In genomic region chr3:104943333-104943732, GRCm38 (mm10) we compare ENCODE assay signal across 13 mouse cellular contexts. TPM values are rescaled to one million over a fixed set of nuclear protein-coding genes. Genes with fewer than 3 reads are reported as not detected.
A peak's percentile ranks its signal among the peaks of the same experiment; 100 is the strongest.
DNase-seq lines count a peak whose midpoint lies in the region; ATAC-seq and TF ChIP-seq lines count a peak whose summit lies in the region.
"Had no signal": no experiment of that assay in that cellular context is flagged by ENCODE, and none has a peak within 500 bp of the region (broad histone marks: within the 10 kb centered on the region; RNA-seq: fewer than 3 reads in every experiment).

No protein-coding gene starts in this region.

- no peak overlapping the region for H3K4me2 ChIP-seq in hindbrain, embryonic 16.5 days (ENCODE audit: low read length)
- H3K4me2 ChIP-seq in midbrain, embryonic 14.5 days (ENCODE audit: low read length) = no peak overlapping the region
- H3K4me2 ChIP-seq in heart, postnatal 0 days (ENCODE audit: low read depth, low read length) = no peak overlapping the region
- H3K4me2 ChIP-seq in stomach, postnatal 0 days (replicated peaks; ENCODE audit: low read depth) = no peak overlapping the region
- H3K4me2 ChIP-seq: midbrain, embryonic 15.5 days had no signal

- no peak overlapping the region for H3K4me3 ChIP-seq in hindbrain, embryonic 10.5 days
- no peak overlapping the region for H3K4me3 ChIP-seq in hindbrain, embryonic 16.5 days (ENCODE audit: low read length)
- no peak overlapping the region for H3K4me3 ChIP-seq in midbrain, embryonic 10.5 days
- H3K4me3 ChIP-seq in midbrain, embryonic 14.5 days (replicated peaks; ENCODE audit: low read depth, low read length) = no peak overlapping the region
- no peak overlapping the region for H3K4me3 ChIP-seq in heart, postnatal 0 days (ENCODE audit: low read depth, low read length)
- no peak overlapping the region for H3K4me3 ChIP-seq in stomach, postnatal 0 days (ENCODE audit: low read depth, low read length)
- H3K4me3 ChIP-seq: midbrain, embryonic 15.5 days had no signal

- no peak for DNase-seq in hindbrain, embryonic 10.5 days (ENCODE audit: low spot score)
- DNase-seq in midbrain, embryonic 10.5 days (ENCODE audit: low spot score) = no peak
- DNase-seq in midbrain, embryonic 14.5 days = no peak
- no peak for DNase-seq in heart, postnatal 0 days (ENCODE audit: low spot score)
- DNase-seq in stomach, postnatal 0 days (ENCODE audit: low spot score) = no peak
- DNase-seq in thymus, postnatal 10 days (ENCODE audit: low spot score in 2 of 2) = no peak
- DNase-seq: layer of hippocampus, adult 9-11 months; left cerebral cortex, postnatal 4 days; right cerebral cortex, postnatal 25 days had no signal

- H3K9me3 ChIP-seq in hindbrain, embryonic 10.5 days = no peaks in the 10 kb centered on the region
- no peaks in the 10 kb centered on the region for H3K9me3 ChIP-seq in hindbrain, embryonic 16.5 days (ENCODE audit: control insufficient read depth, low read length)
- H3K9me3 ChIP-seq in midbrain, embryonic 10.5 days (replicated peaks) = no peaks in the 10 kb centered on the region
- H3K9me3 ChIP-seq in midbrain, embryonic 14.5 days (ENCODE audit: control insufficient read depth, low read length) = no peaks in the 10 kb centered on the region
- H3K9me3 ChIP-seq in heart, postnatal 0 days (replicated peaks; ENCODE audit: control insufficient read depth, low read length) = no peaks in the 10 kb centered on the region
- no peaks in the 10 kb centered on the region for H3K9me3 ChIP-seq in stomach, postnatal 0 days (ENCODE audit: control insufficient read depth, low read length)
- H3K9me3 ChIP-seq: midbrain, embryonic 15.5 days had no signal

- 35% methylated on average over 8 of the region's 8 CpGs for WGBS in hindbrain, embryonic 10.5 days
- WGBS in hindbrain, embryonic 16.5 days = 49% methylated on average over 8 of the region's 8 CpGs
- WGBS in midbrain, embryonic 10.5 days = 30% methylated on average over 8 of the region's 8 CpGs
- WGBS in midbrain, embryonic 14.5 days = 41% methylated on average over 8 of the region's 8 CpGs
- WGBS in heart, postnatal 0 days = 28% methylated on average over 8 of the region's 8 CpGs
- 50% methylated on average over 8 of the region's 8 CpGs for WGBS in stomach, postnatal 0 days

- no peak for TF ChIP-seq CTCF in heart, postnatal 0 days (IDR thresholded peaks at IDR 0.05; ENCODE audit: low read depth)
- TF ChIP-seq CTCF in stomach, postnatal 0 days (IDR thresholded peaks at IDR 0.05; ENCODE audit: low read depth) = no peak

- peaks cover 29% of the 10 kb centered on the region for H3K4me1 ChIP-seq in hindbrain, embryonic 10.5 days (replicated peaks)
- H3K4me1 ChIP-seq in hindbrain, embryonic 16.5 days (ENCODE audit: control insufficient read depth, insufficient read depth, low read depth, low read length) = no peaks in the 10 kb centered on the region
- peaks cover 35% of the 10 kb centered on the region for H3K4me1 ChIP-seq in midbrain, embryonic 10.5 days
- 0 out of 2 replicates have a peak, but pooled peaks cover 7% of the 10 kb centered on the region for H3K4me1 ChIP-seq in midbrain, embryonic 14.5 days (ENCODE audit: control insufficient read depth, insufficient read depth, low read length)
- peaks cover 15% of the 10 kb centered on the region; the same call in 1 of the 2 replicates for H3K4me1 ChIP-seq in heart, postnatal 0 days (ENCODE audit: control insufficient read depth, insufficient read depth)
- H3K4me1 ChIP-seq in stomach, postnatal 0 days (replicated peaks; ENCODE audit: control insufficient read depth, insufficient read depth) = no peaks in the 10 kb centered on the region

- ATAC-seq in hindbrain, embryonic 16.5 days = no peak
- no peak for ATAC-seq in midbrain, embryonic 14.5 days (ENCODE audit: low FRiP score, low TSS enrichment)
- ATAC-seq in heart, postnatal 0 days (ENCODE audit: insufficient read depth, low read depth) = peak; percentile 81
- ATAC-seq in stomach, postnatal 0 days (ENCODE audit: low FRiP score, low TSS enrichment) = 0 out of 2 replicates have a peak, but pooled peaks have one; percentile 28
- ATAC-seq: lung, postnatal 0 days; midbrain, embryonic 15.5 days had no signal

- H3K9ac ChIP-seq in hindbrain, embryonic 16.5 days (ENCODE audit: low read depth, low read length) = no peak overlapping the region
- H3K9ac ChIP-seq in midbrain, embryonic 14.5 days (replicated peaks; ENCODE audit: low read length) = no peak overlapping the region
- no peak overlapping the region for H3K9ac ChIP-seq in heart, postnatal 0 days (replicated peaks; ENCODE audit: low read depth, low read length)
- H3K9ac ChIP-seq in stomach, postnatal 0 days (ENCODE audit: low read length) = no peak overlapping the region
- H3K9ac ChIP-seq: midbrain, embryonic 15.5 days had no signal

- no peaks in the 10 kb centered on the region for H3K27me3 ChIP-seq in hindbrain, embryonic 10.5 days (ENCODE audit: insufficient read depth, poor library complexity, severe bottlenecking)
- no peaks in the 10 kb centered on the region for H3K27me3 ChIP-seq in hindbrain, embryonic 16.5 days (replicated peaks; ENCODE audit: control insufficient read depth, insufficient read depth, low read length)
- 0 out of 2 replicates have a peak, but pooled peaks cover 4% of the 10 kb centered on the region for H3K27me3 ChIP-seq in midbrain, embryonic 10.5 days (ENCODE audit: low read depth, poor library complexity, severe bottlenecking)
- H3K27me3 ChIP-seq in midbrain, embryonic 14.5 days (ENCODE audit: control insufficient read depth, insufficient read depth, low read length) = no peaks in the 10 kb centered on the region
- H3K27me3 ChIP-seq in heart, postnatal 0 days (ENCODE audit: control insufficient read depth, insufficient read depth, low read length) = no peaks in the 10 kb centered on the region
- no peaks in the 10 kb centered on the region for H3K27me3 ChIP-seq in stomach, postnatal 0 days (ENCODE audit: control insufficient read depth, insufficient read depth, low read length)
- H3K27me3 ChIP-seq: midbrain, embryonic 15.5 days had no signal

- peaks cover 62% of the 10 kb centered on the region for H3K36me3 ChIP-seq in hindbrain, embryonic 10.5 days
- H3K36me3 ChIP-seq in hindbrain, embryonic 16.5 days (ENCODE audit: control insufficient read depth, insufficient read depth, low read length) = 0 out of 2 replicates have a peak, but pooled peaks cover 3% of the 10 kb centered on the region
- H3K36me3 ChIP-seq in midbrain, embryonic 10.5 days = peaks cover 68% of the 10 kb centered on the region
- H3K36me3 ChIP-seq in midbrain, embryonic 14.5 days (ENCODE audit: control insufficient read depth, insufficient read depth, low read length) = peaks cover 15% of the 10 kb centered on the region
- peaks cover 47% of the 10 kb centered on the region for H3K36me3 ChIP-seq in heart, postnatal 0 days (replicated peaks; ENCODE audit: control insufficient read depth, insufficient read depth, low read length)
- peaks cover 8% of the 10 kb centered on the region; the same call in 1 of the 2 replicates for H3K36me3 ChIP-seq in stomach, postnatal 0 days (ENCODE audit: control insufficient read depth, insufficient read depth, low read length)
- H3K36me3 ChIP-seq: midbrain, embryonic 15.5 days had no signal

- 0 out of 2 replicates have a peak overlapping the region, but pooled peaks have one; percentile 43 for H3K27ac ChIP-seq in hindbrain, embryonic 10.5 days
- H3K27ac ChIP-seq in hindbrain, embryonic 16.5 days (ENCODE audit: low read depth, low read length) = no peak overlapping the region
- H3K27ac ChIP-seq in midbrain, embryonic 10.5 days (replicated peaks) = peak overlapping the region; percentile 55
- H3K27ac ChIP-seq in midbrain, embryonic 14.5 days (replicated peaks; ENCODE audit: low read depth, low read length) = no peak overlapping the region
- H3K27ac ChIP-seq in heart, postnatal 0 days (ENCODE audit: low read depth) = no peak overlapping the region; the same call in 1 of the 2 replicates
- H3K27ac ChIP-seq in stomach, postnatal 0 days (replicated peaks) = 0 out of 2 replicates have a peak overlapping the region, but pooled peaks have one; percentile 13
- H3K27ac ChIP-seq: midbrain, embryonic 15.5 days had no signal

- TF ChIP-seq EP300 in heart, postnatal 0 days (IDR thresholded peaks at IDR 0.05; ENCODE audit: low read depth) = no peak
- no peak for TF ChIP-seq EP300 in stomach, postnatal 0 days (optimal IDR thresholded peaks at IDR 0.05)

RNA-seq across cellular contexts. Expression of gene Wnt2b, which starts 18.4 kb away (rescaled TPM):
- polyA plus RNA-seq in hindbrain, embryonic 10.5 days (2016; fragmentation: Nextera tagmentation; extraction: Ambion mirVana) = 1.3 and 1.7 TPM in 2 replicates
- polyA plus RNA-seq in hindbrain, embryonic 16.5 days (2015; fragmentation: Nextera tagmentation; extraction: Ambion mirVana) = 0.78 and 0.80 TPM in 2 replicates
- polyA plus RNA-seq in midbrain, embryonic 10.5 days (2016; fragmentation: Nextera tagmentation; extraction: Ambion mirVana) = 1.3 and 1.4 TPM in 2 replicates
- 0.65 and 0.93 TPM in 2 replicates for polyA plus RNA-seq in midbrain, embryonic 14.5 days (2014; fragmentation: Nextera tagmentation; extraction: Ambion mirVana)
- 0.80 and 1.4 TPM in 2 replicates for total RNA-seq in heart, postnatal 0 days (2014; rRNA removed; ENCODE audit: low replicate concordance)
- polyA plus RNA-seq in heart, postnatal 0 days (2015; fragmentation: Nextera tagmentation; extraction: Ambion mirVana) = 0.23 and 0.34 TPM in 2 replicates
- 1.3 and 1.5 TPM in 2 replicates for polyA plus RNA-seq in stomach, postnatal 0 days (2015; fragmentation: Nextera tagmentation; extraction: Ambion mirVana)
- total RNA-seq: neutrophil, adult 5-6 weeks had no signal

Comparison
In these comparisons a context has a peak if more than half of its experiments do, and no peak if none do; other contexts are left out.
1. H3K27ac ChIP-seq: peak in hindbrain, embryonic 10.5 days (single experiment), midbrain, embryonic 10.5 days (single experiment) and stomach, postnatal 0 days (single experiment); none in hindbrain, embryonic 16.5 days (single experiment), midbrain, embryonic 14.5 days (single experiment) and heart, postnatal 0 days (single experiment).
2. ATAC-seq: peak in heart, postnatal 0 days (single experiment) and stomach, postnatal 0 days (single experiment); none in hindbrain, embryonic 16.5 days (single experiment) and midbrain, embryonic 14.5 days (single experiment).